Mouse (Mus musculus): ENCODE measurements around the gene Sp3.
A peak's percentile ranks its signal among the peaks of the same experiment; 100 is the strongest.
"Not testable (repeated sequence)": the region's sequence is repeated elsewhere in the genome, so short reads cannot be mapped to it uniquely, and the experiment has no call there.

Sp3 gene

DNA sequence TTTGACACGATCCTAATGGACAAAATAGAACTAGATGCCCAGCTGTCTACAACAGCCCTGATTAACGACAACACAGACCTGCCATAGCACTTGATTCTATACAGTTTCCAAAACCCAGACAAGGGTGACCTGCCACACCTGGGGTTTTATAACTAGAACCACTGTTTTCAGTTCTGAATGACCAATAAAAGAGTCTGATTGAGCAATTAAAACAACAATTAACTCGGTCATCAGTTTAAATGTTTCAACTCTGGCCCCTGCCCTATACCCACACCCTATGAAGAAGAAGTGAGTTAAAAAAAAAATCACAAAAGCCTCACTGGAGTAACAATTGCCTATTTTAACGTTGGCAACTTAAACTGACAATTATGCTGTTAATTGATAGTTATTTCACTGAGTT lies 64.1 kb downstream of the Sp3 start:
- no peak for DNase-seq (ENCODE audit: low spot score)

DNA sequence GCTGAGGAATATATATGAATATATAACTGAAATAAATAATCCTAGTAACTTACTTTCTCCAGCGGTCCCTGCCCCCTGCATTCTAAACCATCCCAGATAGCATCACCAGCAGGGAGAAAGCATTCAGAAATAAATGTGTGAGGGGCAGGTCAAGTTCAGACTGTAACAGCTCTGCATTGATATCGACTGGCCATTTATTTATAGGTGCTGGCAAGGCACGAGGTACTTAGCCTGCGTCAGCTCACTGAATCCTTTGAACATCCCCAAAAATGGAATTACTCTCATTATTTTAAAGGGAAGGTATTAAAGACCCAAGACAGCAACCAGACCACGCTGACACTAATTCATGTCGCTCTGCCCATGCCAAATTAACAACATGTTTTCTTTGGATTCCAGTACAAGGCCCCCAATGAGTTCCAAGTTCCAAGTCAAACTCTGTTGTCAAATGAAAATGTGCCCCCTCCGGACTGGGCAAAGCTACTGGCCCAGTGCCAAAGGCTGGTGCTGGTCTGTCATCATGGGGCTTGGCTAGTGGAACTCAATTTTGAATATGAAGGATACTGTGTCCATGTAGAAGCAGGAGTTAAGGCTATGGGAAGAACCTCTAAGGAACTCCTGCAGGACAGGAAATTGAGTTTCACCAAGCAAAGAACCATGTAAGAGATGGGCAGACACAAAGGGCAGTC lies 64.9 kb downstream of the Sp3 start:
- DNase-seq (ENCODE audit: low spot score), result no peak

DNA sequence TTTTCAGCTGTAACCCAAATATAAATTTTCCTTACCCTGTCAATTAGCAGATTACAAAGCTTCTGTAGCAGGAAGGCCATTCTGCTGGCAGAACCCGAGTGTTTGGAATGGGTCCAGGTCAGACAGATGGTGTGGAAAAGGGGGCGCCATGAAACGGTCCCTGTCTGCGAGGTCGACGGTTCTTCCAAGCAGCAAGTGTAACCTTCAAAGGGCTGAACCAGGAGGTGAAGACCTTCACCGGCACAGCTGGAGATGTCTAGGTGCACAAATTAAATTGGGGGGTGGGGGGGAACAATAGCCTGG lies 66.8 kb downstream of the Sp3 start:
- no peak for DNase-seq (ENCODE audit: low spot score)

DNA sequence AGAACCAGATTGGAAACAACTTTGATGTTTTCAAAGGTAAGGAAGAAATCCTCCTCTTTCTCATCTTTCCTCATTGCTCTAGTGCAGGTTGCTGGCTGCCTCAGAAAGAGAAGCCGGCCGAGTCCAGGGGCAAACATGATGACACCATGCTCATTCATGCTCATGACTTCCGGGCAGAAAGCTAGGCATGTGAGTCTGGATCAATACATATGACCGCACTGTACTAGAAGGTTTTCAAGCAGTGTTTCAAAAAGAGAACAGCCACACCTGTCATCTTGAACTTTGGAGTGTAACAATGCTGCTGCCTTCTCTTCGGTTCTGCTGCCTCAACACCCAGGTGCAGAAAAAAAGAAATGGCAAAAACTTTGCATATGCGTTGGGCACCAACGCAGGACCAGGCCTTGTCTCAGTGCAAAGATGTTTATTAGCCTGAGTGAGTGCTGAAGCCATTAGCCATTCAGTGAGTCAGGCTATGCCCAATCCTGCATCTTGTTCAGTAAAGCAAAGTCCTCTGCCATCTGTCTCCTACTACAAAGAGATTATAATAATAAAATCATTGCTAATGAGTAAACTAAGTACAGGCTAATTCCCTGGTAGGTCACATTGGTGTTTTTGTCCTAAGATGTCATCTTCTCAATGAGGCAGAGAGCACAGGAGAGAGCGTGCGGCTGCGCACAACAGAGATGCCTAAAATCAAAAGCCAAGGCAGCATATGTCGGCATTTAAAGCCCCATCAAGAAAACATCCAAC lies 67.4 kb downstream of the Sp3 start:
- no peak for DNase-seq (ENCODE audit: low spot score)

DNA sequence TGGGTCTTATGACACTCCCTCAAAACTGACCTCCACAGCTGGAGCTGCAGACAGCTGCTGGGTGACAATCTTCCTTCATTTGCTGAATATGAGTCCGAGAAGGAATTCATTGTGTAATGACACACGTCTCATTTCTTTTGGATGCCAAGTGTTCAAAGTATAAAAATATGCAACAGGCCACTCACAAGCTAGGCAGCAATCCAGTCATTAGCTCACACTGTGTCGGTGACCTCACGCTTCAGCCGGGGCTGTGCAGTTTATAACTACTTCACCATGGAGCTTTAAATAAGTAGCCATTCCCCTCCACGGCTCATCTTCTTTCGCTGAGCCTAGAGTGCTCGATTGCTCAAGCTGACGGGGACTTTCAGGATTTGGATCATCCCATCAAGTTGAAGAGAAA lies 68.7 kb downstream of the Sp3 start:
- DNase-seq (ENCODE audit: low spot score), result no peak

DNA sequence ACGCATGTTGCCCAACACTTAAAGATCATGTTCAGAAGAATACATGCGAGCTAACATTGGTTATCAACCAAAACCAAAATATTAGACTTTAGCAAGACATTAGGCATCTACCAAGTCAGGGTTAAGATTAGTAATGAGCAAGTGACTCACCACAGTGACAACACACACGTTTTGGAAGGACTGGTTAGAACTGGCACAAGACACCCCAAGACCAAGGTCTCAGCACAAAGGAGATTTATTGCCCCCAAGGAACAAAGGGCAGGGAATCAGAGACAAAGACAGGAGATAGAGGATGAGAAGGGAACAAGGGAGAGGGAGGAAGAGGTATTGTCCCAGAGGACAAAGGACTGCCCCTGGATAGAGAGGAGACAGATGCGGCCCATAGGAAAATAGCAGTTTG lies 71.2 kb downstream of the Sp3 start:
- DNase-seq (ENCODE audit: low spot score), result no peak

DNA sequence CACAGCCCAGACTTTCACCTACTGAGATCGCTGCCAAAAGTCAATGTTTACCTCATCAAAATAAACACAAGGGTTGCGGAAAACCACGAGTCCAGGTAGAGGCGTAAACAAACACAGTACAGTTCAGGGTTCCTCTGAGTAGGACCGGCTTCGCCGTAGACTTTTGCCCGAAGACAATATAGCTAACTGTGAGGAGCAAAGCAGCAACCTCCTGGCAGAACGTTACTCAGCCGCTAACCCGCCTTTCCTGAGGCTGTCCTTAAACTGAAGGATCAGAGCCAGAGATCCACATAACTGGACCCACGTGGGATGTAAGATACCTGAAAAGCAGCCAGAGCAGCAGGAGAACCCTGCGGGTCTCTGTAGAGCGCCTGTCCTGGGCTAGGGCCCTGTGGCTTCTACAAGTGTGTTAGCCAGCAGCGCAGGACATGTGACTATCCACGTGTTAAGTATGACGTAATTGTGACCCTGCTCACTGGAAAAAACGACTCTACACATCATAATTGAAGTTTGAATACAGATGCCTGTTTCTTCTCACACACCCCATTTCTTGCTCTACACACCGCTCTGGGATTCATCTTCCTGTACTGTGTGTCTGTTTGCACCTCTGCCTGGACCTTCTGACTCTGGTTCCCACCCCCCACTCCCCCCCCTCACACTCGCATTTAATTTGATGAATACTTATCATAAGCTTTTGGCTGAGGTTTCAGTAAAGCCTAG lies 71.9 kb downstream of the Sp3 start:
- DNase-seq (ENCODE audit: low spot score), result peak; percentile 78

DNA sequence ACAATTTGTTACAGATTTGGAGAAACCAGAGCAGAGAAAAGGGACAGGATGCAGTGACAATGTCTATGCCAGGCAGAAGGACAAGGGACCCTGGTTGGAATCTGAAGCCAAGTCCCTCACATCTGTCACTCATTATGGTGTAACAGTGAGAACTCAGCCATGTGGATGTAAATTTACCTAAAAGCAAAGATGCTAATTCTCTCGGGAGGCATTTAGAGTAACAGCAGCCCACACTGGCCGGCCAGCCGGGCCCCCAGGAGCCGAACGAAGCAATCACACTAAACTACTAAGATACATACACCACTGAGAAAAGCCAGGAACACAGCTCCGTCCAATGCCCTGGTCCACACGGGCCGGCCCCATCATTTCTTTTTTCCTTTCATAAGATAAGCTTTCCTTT lies 73.5 kb downstream of the Sp3 start:
- no peak for DNase-seq (ENCODE audit: low spot score)

DNA sequence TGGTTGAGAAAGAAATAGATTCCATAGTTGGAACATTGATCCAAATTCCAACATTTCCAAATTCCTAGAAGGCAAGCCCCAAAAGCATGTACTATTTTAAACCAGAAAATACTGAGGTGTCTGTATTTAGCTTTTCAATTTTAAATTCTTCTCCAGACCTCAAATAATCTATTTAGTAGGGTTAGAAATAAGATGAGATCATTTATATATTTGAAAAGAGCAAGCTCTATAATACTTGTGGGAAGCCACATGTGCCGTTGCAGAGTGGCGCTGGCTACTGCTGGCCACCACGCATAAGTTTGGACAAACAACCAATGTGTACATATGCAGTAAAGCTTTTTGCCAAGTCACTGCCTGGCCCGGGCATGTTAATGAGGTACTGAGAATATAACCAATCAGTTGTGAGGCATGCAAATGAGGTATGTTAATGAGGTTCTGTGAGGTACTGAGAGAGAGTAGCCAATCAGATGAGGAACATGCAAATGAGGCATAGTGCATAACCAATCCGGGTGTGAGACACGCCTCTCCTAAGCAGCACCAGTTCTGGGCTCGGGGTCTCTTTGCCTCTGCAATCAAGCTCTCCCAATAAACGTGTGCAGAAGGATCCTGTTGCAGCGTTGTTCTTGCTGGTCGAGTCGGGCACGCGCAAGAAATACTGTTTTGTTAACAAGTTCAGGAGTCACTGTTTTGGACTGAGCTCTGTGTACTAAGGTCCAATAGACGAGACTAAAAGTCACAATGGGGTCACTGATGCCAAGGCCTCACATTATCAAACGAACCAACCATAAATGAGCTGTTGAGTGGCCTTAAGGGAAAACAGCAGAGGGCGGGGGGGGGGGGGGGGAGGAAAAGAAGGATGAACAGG lies 77.2 kb downstream of the Sp3 start:
- not testable (repeated sequence) for DNase-seq (ENCODE audit: low spot score)

DNA sequence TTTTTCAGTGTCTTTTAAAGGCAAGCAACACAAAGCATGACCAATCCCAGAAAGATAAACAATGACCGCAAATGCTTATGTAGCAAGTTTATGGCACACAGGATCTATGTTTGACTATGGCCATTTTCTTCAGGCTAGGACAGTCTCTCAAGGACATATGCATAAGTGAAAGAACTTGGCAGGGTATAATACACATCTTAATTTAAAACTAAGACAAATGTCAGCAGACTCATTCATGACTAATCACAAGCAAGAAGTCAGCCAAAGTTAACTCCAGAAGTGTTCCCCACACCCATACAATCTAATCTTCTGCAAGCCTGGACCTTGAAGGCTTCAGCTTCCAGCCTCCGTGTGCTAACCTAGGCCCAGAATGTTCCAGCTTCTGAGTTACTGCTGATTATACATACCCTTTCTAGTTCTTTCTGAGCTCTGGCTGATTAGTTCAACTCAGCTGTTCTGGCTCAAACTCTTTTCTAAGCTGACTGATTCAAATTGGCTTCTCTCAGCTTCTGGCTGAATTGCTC lies 81.4 kb downstream of the Sp3 start:
- no peak for DNase-seq (ENCODE audit: low spot score)

DNA sequence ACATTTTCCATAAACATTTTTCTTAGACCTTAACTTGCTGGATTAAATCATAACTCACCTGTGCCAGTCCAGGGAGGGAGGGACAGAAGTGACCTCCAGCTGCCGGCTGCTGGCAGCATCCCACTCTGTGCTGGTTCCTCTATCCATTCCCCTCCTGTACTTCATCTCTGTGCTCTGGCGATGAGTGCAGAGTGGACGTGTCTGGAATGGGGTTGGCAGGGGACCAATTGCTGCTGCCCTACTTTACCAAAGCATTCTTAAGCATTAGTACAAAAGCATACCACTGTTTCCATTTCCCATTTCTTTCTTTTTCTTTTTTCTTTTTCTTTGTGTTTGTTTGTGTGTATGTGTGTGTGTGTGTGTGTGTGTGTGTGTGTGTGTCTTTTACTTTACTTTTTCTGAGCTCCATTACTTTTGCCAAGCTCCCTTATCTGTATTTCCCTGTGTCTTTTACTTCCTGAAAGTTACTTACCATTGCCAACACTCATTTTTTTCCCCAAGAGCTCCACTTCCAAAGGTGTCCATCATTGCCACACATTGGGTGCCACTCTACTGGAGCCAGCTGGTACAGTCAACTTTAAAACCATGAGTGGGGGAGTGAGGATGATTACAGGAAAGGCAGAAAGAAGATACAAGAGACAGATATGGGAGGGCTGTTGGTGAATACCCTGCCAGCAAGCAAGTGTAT lies 82.0 kb downstream of the Sp3 start:
- DNase-seq (ENCODE audit: low spot score), result no peak

DNA sequence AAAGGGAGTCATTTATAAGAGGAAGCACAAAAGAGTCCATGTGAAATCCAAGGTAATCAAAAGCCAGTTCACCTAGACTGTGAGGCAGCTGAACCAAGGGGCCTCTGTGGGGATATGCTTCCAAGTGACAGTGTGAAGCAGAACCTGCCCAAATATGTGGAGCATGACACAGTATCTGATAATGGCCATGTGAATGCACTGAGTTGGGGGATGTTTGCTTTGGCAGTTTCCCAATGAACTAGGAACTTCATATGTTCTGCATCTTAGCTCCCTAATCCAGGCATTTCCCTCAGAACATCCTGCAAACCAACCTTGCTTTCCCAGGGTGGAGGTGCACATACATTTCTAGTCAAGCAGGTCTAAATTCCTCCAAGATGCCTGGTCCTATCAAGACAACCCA lies 90.4 kb downstream of the Sp3 start:
- no peak for DNase-seq (ENCODE audit: low spot score)
